Mouse (Mus musculus) testis, adult 2 months (tissue): ENCODE measurements at regions not wholly inside any gene's neighbourhood (a gene's known extent, or its start where the extent isn't known, plus 50 kb on each side); places are given as distances from the start of the nearest gene placed in this dataset.

Experiments
- CTCF ChIP-seq: fragments of 200-500 bp; IDR thresholded peaks from 2 replicates; pipeline ENCODE4 v1.5.1; 2012; ENCODE audit warnings: low read depth, mild to moderate bottlenecking, inconsistent platforms, low read length, moderate library complexity; ENCODE audit not compliant: control insufficient read depth, insufficient read depth, insufficient replicate concordance
- POLR2A ChIP-seq: fragments of 200-500 bp; IDR thresholded peaks from 2 replicates; pipeline ENCODE4 v1.6.1; 2012; ENCODE audit warnings: low read depth, mild to moderate bottlenecking, inconsistent platforms, low read length, moderate library complexity; ENCODE audit not compliant: control insufficient read depth

GRCm38 (mm10) chr9:61765366-61765765, 149.0 kb downstream of the Rplp1 start:
- no peak for TF ChIP-seq POLR2A
- TF ChIP-seq CTCF = no peak
